Mouse (Mus musculus): ENCODE results near the gene Bcl2a1a. TPM values are rescaled to one million over a fixed set of nuclear protein-coding genes. Genes with fewer than 3 reads are reported as not detected.
"Not testable (repeated sequence)": the region's sequence is repeated elsewhere in the genome, so short reads cannot be mapped to it uniquely, and the experiment has no call there.

The Bcl2a1a gene
- not detected in 2 replicates for polyA plus RNA-seq (2015; fragmentation: Nextera tagmentation; extraction: Ambion mirVana)

DNA sequence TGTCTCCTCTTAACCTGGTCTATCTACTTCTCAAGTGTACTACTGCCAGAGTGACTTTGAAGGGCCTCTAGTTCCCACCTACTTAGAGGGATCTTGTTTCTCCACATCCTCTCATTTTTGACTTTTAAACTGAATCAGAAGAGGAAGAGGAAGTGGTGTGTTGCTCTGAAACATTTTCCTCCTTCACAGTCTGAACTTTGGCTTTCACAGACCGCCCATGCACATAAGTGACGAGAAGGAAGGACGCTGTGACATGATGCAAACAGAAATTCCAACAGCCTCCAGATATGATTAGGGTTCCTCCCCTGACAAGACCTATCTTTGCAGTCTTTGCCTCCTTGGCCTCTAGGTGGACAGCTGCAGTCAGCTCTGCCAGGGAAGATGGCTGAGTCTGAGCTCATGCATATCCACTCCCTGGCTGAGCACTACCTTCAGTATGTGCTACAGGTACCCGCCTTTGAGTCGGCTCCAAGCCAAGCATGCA lies at the start of gene Bcl2a1a:
Gene Bcl2a1a, plus strand, starts transcription at position 231 of the 484 bp plus-strand sequence.
- 91% methylated on average over 5 of the region's 5 CpGs for WGBS
- not testable (repeated sequence) for ATAC-seq (ENCODE audit: low read depth)

GRCm38 (mm10) chr9:88916576-88916975 lies 40.1 kb upstream of the Bcl2a1a start:
- not testable (repeated sequence) for ATAC-seq (ENCODE audit: low read depth); H3K27me3 ChIP-seq; H3K36me3 ChIP-seq; H3K4me1 ChIP-seq (replicated peaks); H3K9me3 ChIP-seq; H3K4me2 ChIP-seq; H3K4me3 ChIP-seq; H3K27ac ChIP-seq (replicated peaks); H3K9ac ChIP-seq
- WGBS: 88% methylated on average over 5 of the region's 5 CpGs

More for the DNA sequence above, at the start of gene Bcl2a1a:
- H3K9ac ChIP-seq; H3K27me3 ChIP-seq; H3K9me3 ChIP-seq; H3K4me2 ChIP-seq; H3K4me3 ChIP-seq; H3K36me3 ChIP-seq; H3K27ac ChIP-seq (replicated peaks); H3K4me1 ChIP-seq (replicated peaks): not testable (repeated sequence)

DNA sequence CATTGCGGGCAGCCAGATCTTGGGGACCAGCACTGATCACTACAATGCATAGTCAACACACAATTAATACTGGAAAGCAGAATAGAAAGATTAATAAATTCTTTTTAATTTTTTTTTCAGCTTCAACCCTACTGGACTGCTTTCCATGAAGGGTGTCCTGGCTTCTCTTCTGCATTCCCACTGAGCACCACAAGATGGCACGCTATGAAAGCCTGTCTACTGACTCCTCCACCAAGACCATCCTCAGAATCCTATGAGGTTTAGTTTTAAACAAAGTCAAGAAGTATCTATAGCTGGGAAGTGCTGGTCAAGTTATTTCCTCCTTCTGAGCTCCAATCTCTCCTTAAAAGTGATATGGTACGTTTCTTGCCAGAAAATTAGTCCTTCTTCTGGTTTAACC lies 18.4 kb upstream of the Bcl2a1a start:
- H3K36me3 ChIP-seq; H3K4me3 ChIP-seq; H3K4me2 ChIP-seq; H3K9me3 ChIP-seq; ATAC-seq (ENCODE audit: low read depth); H3K27me3 ChIP-seq; H3K9ac ChIP-seq; H3K27ac ChIP-seq (replicated peaks); H3K4me1 ChIP-seq (replicated peaks): not testable (repeated sequence)
- WGBS: 46% methylated on average over 2 of the region's 3 CpGs

- not testable (repeated sequence) for H3K4me1 ChIP-seq (replicated peaks); H3K27me3 ChIP-seq; H3K4me3 ChIP-seq; H3K27ac ChIP-seq (replicated peaks); ATAC-seq (ENCODE audit: low read depth); H3K9me3 ChIP-seq; H3K36me3 ChIP-seq; H3K9ac ChIP-seq; H3K4me2 ChIP-seq
These were observed 5.2 kb upstream of the Bcl2a1a start for GRCm38 (mm10) chr9:88951466-88951865.

- not testable (repeated sequence) for H3K9me3 ChIP-seq; H3K27ac ChIP-seq (replicated peaks); H3K4me1 ChIP-seq (replicated peaks); H3K9ac ChIP-seq; H3K4me3 ChIP-seq; ATAC-seq (ENCODE audit: low read depth); H3K36me3 ChIP-seq; H3K4me2 ChIP-seq; H3K27me3 ChIP-seq
These were observed 3.5 kb upstream of the Bcl2a1a start for GRCm38 (mm10) chr9:88953151-88953550.

DNA sequence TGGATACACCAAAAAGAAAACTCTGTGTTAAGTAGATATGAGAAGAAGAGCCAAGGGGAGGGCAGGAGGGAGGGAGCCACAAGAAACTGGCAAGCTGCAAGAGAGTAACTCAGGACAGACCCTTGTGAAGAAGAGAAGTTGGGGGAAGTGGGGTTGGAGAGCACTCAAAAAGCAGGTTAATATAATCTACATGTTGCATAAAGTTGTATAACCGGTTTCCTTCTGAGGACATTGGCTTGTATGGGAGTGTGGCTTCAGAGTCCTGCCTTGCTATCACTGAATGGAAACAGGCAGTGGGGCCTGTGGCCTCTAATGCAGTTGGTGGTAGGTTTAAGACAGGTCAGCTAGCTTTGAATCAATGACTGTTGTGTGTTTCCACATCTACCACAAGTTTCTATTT lies 1.5 kb upstream of the Bcl2a1a start:
- not testable (repeated sequence) for H3K9me3 ChIP-seq; H3K9ac ChIP-seq; H3K27ac ChIP-seq (replicated peaks); H3K4me2 ChIP-seq; ATAC-seq (ENCODE audit: low read depth); H3K4me3 ChIP-seq; H3K27me3 ChIP-seq; H3K4me1 ChIP-seq (replicated peaks); H3K36me3 ChIP-seq
- WGBS: 86% methylated on average over 1 of the region's 1 CpGs

- not testable (repeated sequence) for H3K4me3 ChIP-seq; H3K9ac ChIP-seq; H3K36me3 ChIP-seq; H3K27me3 ChIP-seq; H3K4me1 ChIP-seq (replicated peaks); ATAC-seq (ENCODE audit: low read depth); H3K9me3 ChIP-seq; H3K4me2 ChIP-seq; H3K27ac ChIP-seq (replicated peaks)
- WGBS: 84% methylated on average over 4 of the region's 4 CpGs
These were observed 665 bp upstream of the Bcl2a1a start for GRCm38 (mm10) chr9:88956035-88956434.

GRCm38 (mm10) chr9:88958891-88959290 lies 2.2 kb downstream of the Bcl2a1a start:
- H3K4me2 ChIP-seq: no peak overlapping the region
- 83% methylated on average over 3 of the region's 3 CpGs for WGBS
- ATAC-seq (ENCODE audit: low read depth): no peak
- H3K27me3 ChIP-seq: no peaks in the 10 kb centered on the region
- no peak overlapping the region for H3K27ac ChIP-seq (replicated peaks)
- H3K4me3 ChIP-seq: no peak overlapping the region
- H3K4me1 ChIP-seq (replicated peaks): no peaks in the 10 kb centered on the region
- no peaks in the 10 kb centered on the region for H3K9me3 ChIP-seq
- H3K9ac ChIP-seq: no peak overlapping the region
- H3K36me3 ChIP-seq: no peaks in the 10 kb centered on the region

DNA sequence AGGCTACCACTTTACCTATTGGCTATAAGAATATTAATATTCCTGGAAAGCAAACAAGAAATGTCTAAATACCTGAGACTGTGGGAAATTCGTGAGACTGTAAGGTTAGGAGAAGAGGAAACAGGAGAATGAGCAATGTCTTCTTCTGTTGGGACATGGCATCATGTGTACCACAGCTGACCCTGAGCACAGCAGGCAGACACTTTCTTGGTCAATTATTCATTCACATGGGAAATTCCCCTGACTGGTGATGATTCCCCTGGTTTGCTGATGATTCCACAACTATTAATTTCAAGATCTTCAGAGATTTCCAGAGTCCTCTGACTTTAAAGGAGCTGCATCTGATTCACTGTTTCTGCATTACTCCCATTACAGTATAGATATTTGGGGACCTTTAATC lies 3.3 kb downstream of the Bcl2a1a start:
- not testable (repeated sequence) for ATAC-seq (ENCODE audit: low read depth)
- WGBS: 56% methylated on average over 1 of the region's 1 CpGs

GRCm38 (mm10) chr9:88966462-88966861 lies 9.8 kb downstream of the Bcl2a1a start:
- not testable (repeated sequence) for H3K4me1 ChIP-seq (replicated peaks); ATAC-seq (ENCODE audit: low read depth); H3K9me3 ChIP-seq; H3K9ac ChIP-seq; H3K27me3 ChIP-seq; H3K27ac ChIP-seq (replicated peaks); H3K4me2 ChIP-seq; H3K36me3 ChIP-seq; H3K4me3 ChIP-seq
- WGBS: 86% methylated on average over 1 of the region's 6 CpGs

More for the DNA sequence above, 3.3 kb downstream of the Bcl2a1a start:
- H3K4me2 ChIP-seq; H3K4me1 ChIP-seq (replicated peaks); H3K27ac ChIP-seq (replicated peaks); H3K36me3 ChIP-seq; H3K4me3 ChIP-seq; H3K9me3 ChIP-seq; H3K9ac ChIP-seq; H3K27me3 ChIP-seq: not testable (repeated sequence)

DNA sequence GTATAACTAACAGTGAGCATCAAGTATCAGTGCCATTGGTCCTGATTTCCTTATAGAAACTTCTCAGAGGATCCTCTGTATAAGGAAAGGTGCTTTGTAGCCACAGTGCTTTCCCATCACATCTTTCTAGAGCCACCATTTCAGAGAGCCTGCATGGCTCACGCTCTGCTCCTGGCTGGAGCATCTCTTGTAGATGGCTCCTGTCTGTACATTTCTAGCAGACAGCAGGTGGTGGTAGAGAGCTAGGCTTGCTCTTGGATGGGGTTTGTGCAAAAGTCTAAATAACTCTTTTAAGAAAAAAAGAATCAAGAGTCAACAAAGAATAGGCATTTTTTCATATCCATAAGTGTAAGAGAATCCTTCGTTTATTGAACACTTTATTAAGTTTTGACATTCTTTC lies 12.8 kb downstream of the Bcl2a1a start:
- H3K9me3 ChIP-seq; H3K4me3 ChIP-seq; H3K4me2 ChIP-seq; H3K9ac ChIP-seq; H3K4me1 ChIP-seq (replicated peaks); H3K27me3 ChIP-seq; H3K27ac ChIP-seq (replicated peaks); H3K36me3 ChIP-seq; ATAC-seq (ENCODE audit: low read depth): not testable (repeated sequence)
- 67% methylated on average over 1 of the region's 2 CpGs for WGBS

DNA sequence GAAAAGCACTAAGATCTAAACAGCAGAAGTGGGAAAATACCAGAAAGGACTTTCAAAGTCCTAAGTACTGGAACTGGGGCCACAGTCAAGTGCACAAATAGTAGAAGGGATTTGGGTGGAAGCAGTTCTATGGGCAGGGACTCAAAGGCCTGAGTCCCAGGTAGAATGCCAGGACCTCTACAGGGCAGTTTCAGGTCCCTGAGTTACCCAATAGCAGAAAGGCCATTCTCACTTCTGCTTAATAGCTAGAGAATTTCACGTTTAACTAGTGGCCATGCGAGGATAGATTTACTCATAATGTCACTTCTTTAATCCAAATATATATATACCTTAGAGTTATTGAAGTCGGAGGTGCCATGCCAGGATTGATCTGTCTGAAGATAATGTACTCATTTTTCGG lies 20.2 kb downstream of the Bcl2a1a start:
- H3K4me3 ChIP-seq; H3K9me3 ChIP-seq; H3K27ac ChIP-seq (replicated peaks); ATAC-seq (ENCODE audit: low read depth); H3K36me3 ChIP-seq; H3K4me2 ChIP-seq; H3K27me3 ChIP-seq; H3K9ac ChIP-seq; H3K4me1 ChIP-seq (replicated peaks): not testable (repeated sequence)
- WGBS: 78% methylated on average over 4 of the region's 4 CpGs

DNA sequence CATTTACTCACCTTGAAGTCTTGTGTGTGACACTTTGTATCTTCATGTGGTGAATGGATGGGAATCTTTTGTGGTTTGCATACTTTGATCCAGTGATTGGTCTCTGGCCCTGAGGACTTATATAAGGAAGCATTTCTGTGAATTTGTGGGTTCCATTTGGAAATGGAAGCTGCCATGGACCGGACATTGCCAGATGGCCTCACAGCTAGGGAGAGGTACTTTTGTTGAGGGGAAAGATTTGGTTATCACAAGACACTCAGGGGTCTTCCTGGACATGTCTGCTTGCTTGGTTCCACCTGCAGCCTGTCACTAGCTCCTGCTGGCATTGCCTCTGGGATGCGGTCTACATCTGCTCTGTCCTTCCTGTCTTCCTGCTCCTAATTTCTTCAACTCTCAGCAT lies 23.1 kb downstream of the Bcl2a1a start:
- not testable (repeated sequence) for H3K36me3 ChIP-seq; ATAC-seq (ENCODE audit: low read depth); H3K4me1 ChIP-seq (replicated peaks); H3K27ac ChIP-seq (replicated peaks); H3K27me3 ChIP-seq; H3K9me3 ChIP-seq; H3K9ac ChIP-seq; H3K4me2 ChIP-seq; H3K4me3 ChIP-seq
- 93% methylated on average over 2 of the region's 2 CpGs for WGBS
